Mouse (Mus musculus) urinary bladder, adult 18-20 months (tissue): ENCODE measurements around the gene Nfatc3.
"Not testable (repeated sequence)": the region's sequence is repeated elsewhere in the genome, so short reads cannot be mapped to it uniquely, and the experiment has no call there.

Experiments
- DNase-seq, 2 experiments: peaks; one replicate each; pipeline ENCODE4 v3.0.0; 2022; ENCODE audit warnings: low spot score in 2 of 2, mixed read lengths in 2 of 2

The Nfatc3 gene

DNA sequence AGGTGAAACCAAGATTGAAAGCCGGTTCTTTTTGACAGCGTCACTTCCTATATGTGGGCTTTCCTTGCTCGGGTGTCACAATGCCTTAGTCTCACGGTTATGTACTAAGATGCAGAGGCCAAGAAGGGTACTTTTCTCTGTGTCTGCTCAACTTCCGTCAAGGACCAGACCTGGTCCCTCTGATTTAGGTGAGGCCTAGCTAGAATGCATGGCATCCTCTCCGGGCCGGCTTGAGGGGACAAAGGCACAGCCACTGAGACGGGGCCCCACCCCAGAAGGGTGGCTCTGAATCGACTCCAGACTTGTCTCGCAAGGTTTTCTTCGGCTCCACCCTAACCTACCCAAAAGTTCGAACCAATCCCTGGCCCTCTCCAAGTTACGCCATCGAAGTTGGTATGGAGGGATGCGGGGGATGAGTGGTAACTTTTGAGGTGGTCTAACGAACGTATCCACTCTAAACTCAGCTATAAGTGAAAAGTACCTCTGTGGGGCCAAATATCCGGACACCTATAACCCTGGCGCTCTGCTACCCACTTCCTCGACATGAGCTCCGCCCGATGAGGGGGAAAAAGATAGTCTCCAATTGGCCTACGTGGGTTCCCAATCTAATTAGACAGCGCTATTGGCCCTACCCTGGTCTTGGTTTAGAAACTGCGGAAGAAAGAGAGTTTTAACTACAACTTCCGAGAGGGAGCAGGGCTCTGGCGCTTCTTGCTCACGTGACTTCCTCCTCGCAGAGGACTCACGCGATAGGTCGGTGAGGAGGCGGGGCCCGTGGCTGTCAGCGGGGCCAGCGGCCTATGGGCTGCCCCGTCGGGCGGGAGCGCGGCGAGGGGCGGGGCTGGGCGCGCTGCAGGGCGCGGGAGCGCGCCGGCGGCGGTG lies at the start of gene Nfatc3:
Nfatc3 (plus strand) TSS at position 110 of the 882 bp plus-strand sequence.
- DNase-seq: peak; percentile 59 to 95

- peak; percentile 83 to 85 for DNase-seq
Measured at GRCm38 (mm10) chr8:106010748-106011642, 47.6 kb upstream of the Nfatc3 start.

DNA sequence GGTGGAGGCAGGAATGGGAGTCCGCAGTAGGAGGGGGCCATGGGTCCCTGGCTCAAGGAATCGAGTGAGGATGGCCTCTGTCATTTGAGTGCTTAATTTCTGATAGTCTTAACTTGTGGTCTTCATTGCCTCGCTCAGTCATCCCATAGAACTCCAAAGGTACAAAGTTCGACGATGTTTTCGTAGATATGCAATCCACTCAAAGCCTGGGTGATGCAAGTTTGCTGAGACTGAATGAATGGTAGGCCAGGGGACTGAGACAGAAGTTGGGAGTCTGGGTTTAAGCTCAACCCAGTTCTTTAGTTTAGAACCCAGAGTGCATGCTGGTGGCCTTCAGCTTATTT lies 47.0 kb upstream of the Nfatc3 start, which contains the start of gene Ddx28:
Ddx28 (minus strand) TSS at position 240 of the 344 bp plus-strand sequence.
- no peak for DNase-seq

GRCm38 (mm10) chr8:106012203-106012602 lies 46.4 kb upstream of the Nfatc3 start:
- not testable (repeated sequence) for DNase-seq

DNA sequence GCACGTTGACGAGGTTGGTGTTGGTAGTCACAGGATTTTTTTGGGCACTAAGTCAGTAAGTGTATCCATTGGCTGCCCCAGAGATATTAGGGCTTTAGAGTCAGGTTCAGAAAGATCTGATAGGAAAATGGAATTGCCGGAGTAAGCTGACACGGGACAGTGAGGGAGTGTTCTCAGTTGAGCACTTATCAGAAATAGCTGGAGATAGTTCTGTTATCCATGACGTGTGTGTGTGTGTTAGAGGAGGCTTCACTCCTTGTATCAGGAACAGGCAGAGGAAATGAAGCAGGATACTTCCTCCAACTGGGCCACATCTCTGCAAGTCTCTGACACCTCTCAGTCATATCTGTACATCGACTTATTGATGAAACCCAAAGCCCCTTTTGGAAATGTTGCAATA lies 42.4 kb upstream of the Nfatc3 start:
- DNase-seq: no peak

GRCm38 (mm10) chr8:106017130-106017529 lies 41.5 kb upstream of the Nfatc3 start:
- DNase-seq: no peak

DNA sequence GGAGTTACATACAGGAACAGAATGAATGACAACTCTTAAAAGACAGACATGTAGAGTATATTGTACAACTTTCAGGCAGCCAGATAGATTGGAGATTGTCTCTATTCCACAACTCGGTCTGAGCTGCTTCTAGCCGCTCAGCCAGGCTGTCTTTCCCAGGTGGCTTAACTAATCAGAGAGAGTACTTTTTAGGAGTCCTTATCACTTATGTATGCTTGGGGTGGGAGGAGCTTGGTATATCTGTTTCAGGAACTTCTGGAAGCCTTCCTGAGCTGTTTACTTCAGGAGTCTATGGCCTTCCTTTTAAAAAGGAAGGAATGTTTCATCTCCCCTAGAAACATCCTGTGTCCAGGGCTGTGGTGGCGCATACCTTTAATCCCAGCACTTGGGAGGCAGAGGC lies 40.6 kb upstream of the Nfatc3 start:
- no peak for DNase-seq

GRCm38 (mm10) chr8:106022483-106022882 lies 36.2 kb upstream of the Nfatc3 start:
- peak; percentile 52 to 62 for DNase-seq

DNA sequence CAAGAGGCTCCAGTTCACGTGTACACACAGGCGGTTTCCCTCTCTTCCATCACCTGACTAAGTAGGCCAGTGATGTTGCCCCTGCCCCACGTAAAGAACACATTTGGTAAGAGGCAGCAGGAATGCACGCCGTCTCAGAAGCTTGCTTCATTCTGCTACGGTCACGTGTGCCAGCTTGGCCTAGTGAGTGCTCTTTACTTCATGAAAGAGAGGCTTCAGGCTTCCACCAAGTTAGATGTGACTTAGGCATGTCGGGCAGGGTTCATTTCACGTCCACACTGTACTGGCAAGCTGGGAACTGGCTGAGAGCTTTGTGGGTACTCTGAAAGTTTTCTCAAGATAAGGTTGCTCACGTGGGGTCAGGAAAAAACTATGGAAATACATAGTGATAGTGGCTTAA lies 19.9 kb upstream of the Nfatc3 start:
- DNase-seq: no peak

DNA sequence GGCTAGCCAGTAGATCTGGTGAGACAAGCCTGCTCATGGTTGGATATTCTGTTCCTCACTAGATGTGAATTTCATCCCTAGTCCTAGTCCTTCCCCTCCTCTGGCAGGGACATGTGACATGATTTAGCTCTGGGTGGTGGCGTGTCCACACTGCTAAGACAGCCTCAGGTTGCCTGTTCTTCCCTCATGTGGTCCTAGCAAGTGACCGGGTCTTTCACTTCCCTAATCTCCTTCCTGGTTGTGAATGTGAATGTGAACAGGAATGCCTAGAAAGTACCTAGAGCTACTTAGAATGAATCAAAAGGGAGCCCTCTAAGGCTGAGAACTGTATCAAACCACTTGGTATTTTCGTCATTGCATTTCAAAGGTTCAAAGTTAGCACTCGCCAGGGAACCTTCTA lies 19.0 kb upstream of the Nfatc3 start:
- no peak for DNase-seq

DNA sequence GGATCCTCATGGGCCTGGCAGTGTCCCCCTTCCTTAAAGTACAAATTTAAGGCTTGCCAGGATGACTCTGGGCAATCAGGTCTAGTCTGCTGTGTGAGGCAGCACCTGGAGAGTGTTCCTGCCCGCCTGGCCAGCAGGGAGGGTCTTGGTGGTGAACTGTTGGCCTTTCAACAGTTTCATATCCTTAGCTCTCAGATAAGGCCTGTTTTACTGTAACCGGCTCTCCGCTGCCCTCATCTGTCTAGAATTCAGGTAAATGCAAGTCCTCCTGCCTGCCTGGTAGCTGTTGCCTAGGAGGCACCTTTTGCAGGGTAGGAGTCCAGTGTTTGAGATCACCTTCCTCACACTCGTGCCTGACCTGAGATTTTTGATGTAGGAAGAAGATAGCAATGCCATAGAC lies 18.4 kb upstream of the Nfatc3 start:
- no peak for DNase-seq

- DNase-seq: no peak
Measured at GRCm38 (mm10) chr8:106043055-106043454, 15.6 kb upstream of the Nfatc3 start.

GRCm38 (mm10) chr8:106044151-106044550 lies 14.5 kb upstream of the Nfatc3 start:
- DNase-seq: no peak

DNA sequence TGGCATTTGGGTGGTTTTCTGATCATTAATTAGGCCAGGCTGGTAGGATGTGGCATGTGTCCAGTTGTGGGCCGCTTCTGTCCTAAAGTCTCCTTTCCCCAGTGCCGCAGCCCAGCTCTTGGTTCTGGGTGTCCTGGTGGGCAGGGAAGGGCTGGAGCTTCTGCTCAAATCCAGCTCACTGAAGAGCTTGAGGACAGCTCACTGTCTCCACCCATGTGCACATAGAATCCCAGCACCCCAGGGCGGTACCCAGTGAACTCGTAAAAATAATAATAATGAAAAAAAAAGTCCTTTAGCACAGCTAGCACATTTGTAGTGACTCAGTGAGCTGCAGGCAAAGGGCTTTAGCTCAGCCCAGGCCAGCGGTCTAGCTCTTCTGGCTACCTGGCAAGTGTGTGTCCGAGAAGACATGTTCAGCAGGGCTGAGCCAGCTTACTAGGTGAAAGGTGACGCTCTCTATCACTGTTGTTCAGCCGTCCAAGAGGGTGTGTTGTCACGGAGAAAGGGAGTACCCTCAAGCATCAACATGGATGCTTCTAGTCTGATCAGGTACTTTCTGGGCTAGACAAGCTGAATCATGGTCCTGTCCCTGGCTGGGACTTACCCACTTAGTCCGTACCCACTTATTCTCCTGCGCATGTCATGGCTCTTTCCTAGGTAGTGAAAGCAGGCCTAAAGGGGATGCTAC lies 11.6 kb upstream of the Nfatc3 start:
- DNase-seq: no peak

- no peak for DNase-seq
Measured at GRCm38 (mm10) chr8:106047854-106048630, 10.6 kb upstream of the Nfatc3 start.

DNA sequence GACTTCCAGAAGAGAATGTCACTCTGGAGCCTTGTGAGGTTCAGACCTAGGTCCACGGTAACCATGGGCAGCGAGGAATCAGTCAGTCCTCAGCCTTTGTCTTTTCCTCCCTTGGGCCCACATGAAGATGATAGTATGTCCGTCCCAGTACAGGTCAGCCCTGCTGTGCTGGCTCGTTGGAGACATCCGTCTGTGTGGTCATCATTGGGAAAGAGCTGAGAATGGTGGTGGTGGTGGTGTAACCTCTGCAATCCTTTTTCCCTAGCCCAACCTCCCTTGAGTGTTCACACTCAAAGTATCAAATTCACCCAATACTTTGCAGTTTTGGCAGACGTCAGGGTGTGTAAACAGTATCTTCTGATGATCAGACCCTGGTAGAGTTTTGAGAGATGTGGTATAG lies 8.8 kb upstream of the Nfatc3 start:
- DNase-seq: no peak

DNA sequence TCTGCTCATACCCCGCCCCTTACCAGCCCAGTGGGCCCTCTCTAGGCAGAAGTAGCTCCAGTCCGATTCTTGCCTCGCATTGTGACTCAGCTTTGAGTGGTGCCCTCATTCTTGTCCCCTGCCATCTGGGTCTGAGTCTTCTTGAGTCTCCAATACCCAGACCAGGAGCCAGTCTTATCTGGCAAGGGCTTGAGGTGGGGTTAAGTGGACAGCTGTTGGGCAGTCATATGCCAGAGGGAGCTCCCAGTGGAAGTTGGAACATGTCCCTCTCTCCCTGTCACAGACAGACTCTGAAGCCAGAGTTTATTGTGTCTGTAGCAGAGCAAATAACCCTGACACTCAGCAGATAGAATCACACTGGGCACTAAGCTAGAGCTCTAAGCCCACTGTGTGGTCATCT lies 7.6 kb upstream of the Nfatc3 start:
- DNase-seq: no peak

GRCm38 (mm10) chr8:106052510-106053089 lies 6.0 kb upstream of the Nfatc3 start:
- no peak for DNase-seq

- no peak for DNase-seq
Measured at GRCm38 (mm10) chr8:106054190-106054811, 4.3 kb upstream of the Nfatc3 start.

GRCm38 (mm10) chr8:106055038-106055437 lies 3.6 kb upstream of the Nfatc3 start:
- no peak for DNase-seq
